Mouse (Mus musculus) gonadal fat pad, adult 2 months (tissue): Measurements from ENCODE around the gene Stpg1. TPM values are rescaled to one million over a fixed set of nuclear protein-coding genes. Genes with fewer than 3 reads are reported as not detected.

Experiments used
- DNase-seq: peaks from one replicate; pipeline ENCODE4 v3.0.0-alpha.2; 2012; ENCODE audit warnings: low read depth
- polyA plus RNA-seq: library from polyadenylated mRNA; depleted of rRNA; stranded (reverse); fragments of >200 nt; gene quantifications from 2 replicates; pipeline ENCODE4 v1.2.3, GENCODE M21; 2012; rRNA removed

Gene Stpg1
- 0.49 and 0.90 TPM in 2 replicates for polyA plus RNA-seq

DNA sequence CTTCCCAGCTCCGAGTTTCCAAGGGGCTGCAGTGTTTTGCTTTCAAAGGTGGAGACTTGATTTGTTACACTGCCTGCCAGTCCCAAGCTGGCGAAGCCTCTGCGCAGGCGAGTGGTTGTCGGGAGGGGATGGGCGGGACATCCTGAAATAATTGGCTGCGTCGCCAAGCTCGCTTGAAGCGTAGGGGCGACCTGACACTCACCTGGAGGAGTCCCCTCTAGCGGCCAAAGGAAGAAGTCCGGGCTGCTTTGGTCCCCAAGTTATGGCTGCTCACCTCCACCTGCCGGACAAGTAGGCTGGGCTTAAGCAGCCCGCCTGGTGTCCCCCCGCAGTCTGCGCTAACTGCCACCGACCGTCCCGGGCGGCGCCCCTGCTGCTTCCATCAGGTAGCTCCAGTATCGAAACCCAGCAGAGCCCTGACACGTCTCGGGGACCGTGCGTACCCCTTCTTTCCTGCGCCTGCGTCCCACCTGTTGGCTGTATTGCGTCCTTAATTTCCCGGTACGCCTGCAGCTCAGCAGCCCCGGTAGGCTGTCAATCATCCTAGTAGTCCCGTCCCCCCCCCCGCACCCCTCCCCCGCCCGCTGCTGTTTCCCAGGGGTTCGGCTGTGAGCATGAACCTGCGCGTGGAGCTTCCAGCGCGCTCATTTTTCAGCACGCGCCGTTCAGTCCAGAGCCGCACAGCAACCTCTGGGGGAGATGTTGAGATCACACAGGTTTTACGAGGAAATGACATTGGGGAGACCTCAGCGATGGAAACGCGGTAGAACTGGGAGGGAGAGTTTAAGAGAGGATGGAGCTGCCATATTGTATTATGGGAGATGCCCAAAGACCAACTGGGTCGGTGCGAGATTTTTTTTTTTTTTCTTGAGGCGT lies at the start of gene Stpg1, which contains the start of gene Nipal3:
Gene Stpg1 (plus strand): TSS at position 270 of the 876 bp plus-strand sequence.
Gene Nipal3 (minus strand): TSS at position 518 of the 876 bp plus-strand sequence.
- DNase-seq, result peak; percentile 85

DNA sequence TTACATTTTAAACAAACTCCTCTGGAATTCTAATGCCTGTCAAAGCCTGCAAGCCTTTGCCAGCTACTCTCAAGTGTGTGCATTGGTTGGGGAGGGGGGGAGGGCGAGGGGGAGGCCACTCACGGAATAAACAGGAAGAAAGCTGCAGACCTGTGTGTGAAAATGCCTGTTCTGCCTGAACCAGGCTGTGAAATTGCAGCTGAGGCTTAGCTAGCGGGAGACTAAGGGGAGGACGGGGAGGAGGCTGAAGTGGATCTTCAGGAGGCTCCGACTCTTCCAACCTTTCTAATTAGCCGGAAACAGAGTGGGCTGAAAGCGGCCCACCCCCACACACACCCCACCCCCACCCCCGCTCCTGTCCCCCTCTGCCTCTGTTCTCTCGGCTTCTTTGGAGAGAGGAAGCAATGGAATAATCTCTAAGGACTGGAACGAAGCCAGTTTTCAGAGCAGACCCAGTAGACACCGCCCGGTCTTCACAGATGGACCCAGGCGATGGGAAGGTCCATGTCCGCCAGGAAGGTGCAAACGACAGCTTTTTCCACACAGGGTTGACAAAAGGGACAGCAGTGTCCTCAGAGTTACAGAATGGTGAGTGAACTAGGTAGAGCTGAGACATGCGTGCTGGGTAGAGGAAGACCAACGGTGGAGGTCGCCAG lies 43.1 kb upstream of the Stpg1 start:
- DNase-seq, result no peak

DNA sequence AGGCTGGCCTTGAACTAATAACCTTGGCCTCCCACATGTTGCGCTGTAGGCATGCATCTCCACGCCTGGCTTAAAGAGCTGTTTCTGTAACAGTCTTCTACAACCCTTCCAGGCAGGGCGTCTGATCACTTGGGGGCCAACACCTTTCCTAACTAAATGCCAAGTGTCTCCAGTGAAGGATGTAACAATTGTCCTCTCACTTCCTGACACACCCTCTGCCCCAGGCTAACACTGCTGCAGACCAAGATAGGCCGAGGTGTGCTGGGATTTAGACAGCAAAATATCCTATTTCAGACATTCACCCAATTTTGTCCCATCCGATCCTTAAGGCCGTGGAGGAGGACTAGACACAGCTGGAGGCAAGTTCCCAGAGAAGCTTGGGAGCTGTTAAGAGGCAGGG lies 41.4 kb upstream of the Stpg1 start:
- no peak for DNase-seq

- no peak for DNase-seq
These were observed 41.0 kb upstream of the Stpg1 start for GRCm38 (mm10) chr4:135453572-135453971.

DNA sequence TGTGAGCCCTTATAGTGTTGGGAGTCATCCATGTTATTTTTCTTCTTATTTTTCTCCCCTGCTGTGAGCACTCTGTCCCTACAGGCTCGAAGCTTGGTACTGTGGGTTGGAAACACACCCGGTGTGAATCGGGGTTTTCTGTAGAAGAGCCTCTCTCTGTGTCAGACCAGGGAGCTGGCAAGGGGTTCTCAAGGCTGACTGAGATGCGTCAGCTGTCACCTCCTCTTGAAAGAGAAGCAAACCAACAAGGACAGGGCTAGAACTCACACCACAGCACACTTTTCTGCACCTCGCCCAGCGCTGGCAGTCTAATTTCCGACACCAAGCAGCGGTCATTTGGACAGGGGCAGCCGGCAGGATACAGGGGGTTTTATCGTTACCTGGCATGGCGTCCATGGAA lies 31.2 kb upstream of the Stpg1 start:
- no peak for DNase-seq

- no peak for DNase-seq
These were observed 16.7 kb upstream of the Stpg1 start for GRCm38 (mm10) chr4:135477851-135478250.

GRCm38 (mm10) chr4:135480370-135480769 lies 14.2 kb upstream of the Stpg1 start:
- DNase-seq, result no peak

DNA sequence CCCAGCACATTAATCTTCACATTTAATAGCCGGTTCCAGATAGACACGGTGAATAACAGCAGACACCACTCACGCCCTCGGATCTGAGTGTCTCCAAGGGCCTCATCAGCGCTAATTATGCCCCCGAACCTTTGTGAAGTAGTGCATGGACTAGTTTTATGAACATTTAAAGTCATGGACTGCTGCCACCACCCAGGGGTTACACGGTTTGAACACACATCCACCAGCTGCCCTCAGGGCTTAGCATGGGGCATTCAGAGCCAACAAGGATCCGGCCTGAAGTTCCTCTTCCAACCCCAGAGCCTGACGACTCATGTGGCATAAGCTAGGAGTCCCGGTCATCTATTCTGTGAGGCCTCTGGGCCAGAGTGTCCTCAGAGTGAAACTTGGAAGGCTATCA lies 9.5 kb upstream of the Stpg1 start:
- no peak for DNase-seq

- DNase-seq, result no peak
These were observed 8.2 kb upstream of the Stpg1 start for GRCm38 (mm10) chr4:135486352-135486751.

- no peak for DNase-seq
These were observed 5.3 kb upstream of the Stpg1 start for GRCm38 (mm10) chr4:135489256-135489655.

- no peak for DNase-seq
These were observed 1.3 kb upstream of the Stpg1 start for GRCm38 (mm10) chr4:135493271-135493670.

GRCm38 (mm10) chr4:135493691-135494520 lies 684 bp upstream of the Stpg1 start:
- DNase-seq, result no peak

DNA sequence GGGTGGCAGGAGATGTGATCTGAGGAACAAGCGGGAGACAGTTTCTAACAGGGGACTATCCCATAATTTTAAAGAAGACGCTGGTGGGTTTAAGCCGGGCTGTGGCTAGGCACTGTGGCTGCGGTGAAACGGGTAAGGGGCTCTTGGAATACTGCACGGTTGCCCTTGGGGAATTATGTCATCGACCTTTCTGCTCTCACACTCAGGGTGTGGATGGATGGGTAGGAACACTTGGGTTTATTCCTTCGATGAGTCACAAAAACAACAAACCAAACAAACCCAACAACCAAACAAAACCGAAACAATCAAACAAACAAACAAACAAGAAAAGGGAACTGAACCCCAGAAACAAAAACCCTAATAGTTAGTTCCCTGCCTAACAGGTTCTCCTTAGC lies 804 bp downstream of the Stpg1 start:
- DNase-seq, result no peak

DNA sequence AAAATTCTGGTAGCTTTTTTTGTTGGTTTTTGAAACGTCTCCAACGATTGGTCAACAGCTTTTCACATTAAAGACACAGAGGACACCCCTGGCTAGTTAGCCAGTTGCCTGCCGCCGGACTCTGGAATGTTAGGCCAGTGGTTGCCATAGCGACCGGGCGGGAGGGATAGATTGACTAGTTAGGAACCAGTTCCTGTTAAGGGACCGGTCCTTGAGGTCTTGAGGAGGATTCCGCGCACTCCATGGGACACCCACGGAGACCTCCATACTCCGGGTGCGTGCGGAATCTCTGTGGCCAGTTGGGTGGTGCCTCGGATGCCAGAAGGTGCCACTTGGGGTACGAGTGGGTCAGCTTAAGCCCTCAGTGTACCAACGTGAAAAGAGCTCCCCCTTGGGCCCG lies 1.2 kb downstream of the Stpg1 start:
- DNase-seq, result no peak

DNA sequence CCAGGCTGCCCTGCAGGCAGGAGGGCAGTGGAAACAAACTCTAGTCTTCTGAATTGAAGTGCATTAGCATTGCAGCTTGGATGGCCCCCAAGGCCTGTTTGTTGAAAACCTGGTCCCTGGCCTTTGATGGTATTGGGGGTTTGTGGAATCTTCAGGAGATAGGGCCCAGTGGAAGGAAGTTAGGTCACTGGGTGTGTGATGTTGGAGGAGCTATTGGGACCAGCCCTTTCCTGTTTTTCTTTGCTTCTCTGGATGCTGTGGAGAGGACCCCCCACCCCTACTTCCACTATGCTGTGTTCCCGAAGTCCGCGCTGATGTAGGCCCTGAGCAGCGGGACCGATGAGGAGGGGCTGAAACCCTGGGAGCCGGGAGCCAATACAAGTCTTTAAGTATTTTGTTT lies 3.5 kb downstream of the Stpg1 start:
- DNase-seq, result no peak

DNA sequence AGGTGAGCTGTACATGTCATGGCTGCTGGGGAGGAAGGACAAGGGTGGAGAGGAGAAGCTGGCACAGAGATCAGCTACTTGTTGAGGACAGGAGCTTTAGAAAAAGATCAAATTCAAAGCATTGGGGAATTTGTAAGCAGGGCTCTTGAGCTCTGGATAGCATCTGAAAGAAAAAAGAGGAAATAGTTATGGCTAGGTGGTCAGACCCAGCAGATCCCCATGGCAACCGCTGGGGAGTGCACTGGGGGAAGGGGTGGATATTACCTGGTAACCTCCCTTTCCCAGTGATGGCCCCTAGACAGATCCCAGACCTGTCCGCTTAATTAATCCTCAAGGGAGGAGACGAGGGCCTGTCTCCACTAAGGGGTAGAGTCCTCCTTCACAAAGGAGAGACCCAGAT lies 5.2 kb downstream of the Stpg1 start:
- DNase-seq, result no peak

- no peak for DNase-seq
These were observed 7.0 kb downstream of the Stpg1 start for GRCm38 (mm10) chr4:135501587-135501986.

- DNase-seq, result no peak
These were observed 11.2 kb downstream of the Stpg1 start for GRCm38 (mm10) chr4:135505794-135506193.

DNA sequence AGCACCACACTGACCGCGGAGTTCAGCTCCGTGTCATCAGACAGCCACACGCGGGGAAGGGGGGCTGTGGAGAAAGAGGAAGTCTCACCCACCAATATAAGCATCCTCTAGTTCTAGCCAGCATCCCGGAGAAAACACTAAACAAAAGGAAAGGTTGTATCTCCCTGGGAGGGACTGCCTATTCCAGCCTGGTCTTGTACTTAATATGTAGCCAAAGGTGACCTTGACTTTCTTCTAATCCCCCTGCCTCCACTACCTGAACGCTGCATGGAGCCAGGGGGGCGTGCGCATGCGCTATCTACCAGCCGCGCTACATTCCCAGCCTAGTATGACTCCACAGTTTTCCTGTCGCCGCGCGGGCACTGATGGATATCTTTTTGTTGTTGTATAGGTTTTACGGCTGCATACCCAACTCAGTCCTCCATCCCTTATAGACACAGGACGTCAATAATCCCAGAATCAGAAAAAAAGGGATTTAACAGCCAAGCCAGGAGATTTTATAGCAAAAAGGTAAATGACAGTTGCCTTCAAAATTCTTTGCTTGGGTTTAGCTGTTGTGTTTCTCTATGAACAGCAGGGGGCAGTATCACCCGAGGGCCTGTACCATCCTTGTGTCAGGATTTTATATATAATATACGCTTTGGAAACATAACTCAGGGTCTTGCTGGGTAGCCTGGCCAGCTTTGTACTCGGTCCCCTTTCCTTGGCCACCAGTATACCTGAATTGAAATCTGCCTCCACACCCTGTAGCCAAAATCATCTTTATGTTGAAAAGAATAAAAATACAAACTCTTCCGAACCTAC lies 13.2 kb downstream of the Stpg1 start:
- no peak for DNase-seq

GRCm38 (mm10) chr4:135508419-135509039 lies 13.9 kb downstream of the Stpg1 start:
- no peak for DNase-seq

DNA sequence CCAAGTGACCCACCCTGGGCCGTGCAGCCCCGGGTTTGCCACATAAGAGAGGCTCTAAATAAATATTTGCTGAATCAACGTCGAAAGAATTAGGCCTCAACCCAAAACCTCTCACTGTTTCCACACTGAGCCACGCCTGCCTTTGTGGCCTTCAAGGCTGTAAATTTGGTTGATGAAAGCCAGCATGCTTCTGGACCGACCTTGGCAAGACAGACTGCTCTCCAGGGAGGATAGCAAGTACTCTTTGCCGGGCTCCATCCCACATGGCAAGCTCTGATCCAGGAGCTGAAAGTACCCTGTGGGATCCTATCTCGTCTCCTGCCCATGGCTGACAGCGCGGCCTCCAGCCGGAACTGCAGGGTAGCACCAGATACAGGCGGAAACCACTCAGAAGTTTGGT lies 14.9 kb downstream of the Stpg1 start:
- no peak for DNase-seq
